Mouse (Mus musculus): ENCODE measurements around the gene Glra4. TPM values are rescaled to one million over a fixed set of nuclear protein-coding genes. Genes with fewer than 3 reads are reported as not detected.
"Not testable (repeated sequence)": the region's sequence is repeated elsewhere in the genome, so short reads cannot be mapped to it uniquely, and the experiment has no call there.

Gene Glra4
- polyA plus RNA-seq, 1 experiment = not detected

- no peaks in the 10 kb centered on the region for H3K4me1 ChIP-seq (ENCODE audit: control insufficient read depth, insufficient read depth, insufficient read length, low read length)
- peak overlapping the region; percentile 90 for H3K4me3 ChIP-seq (ENCODE audit: insufficient read depth, low read depth, low read length)
- peak overlapping the region; percentile 96 for H3K27ac ChIP-seq (replicated peaks; ENCODE audit: low read depth, low read length)
Observed at GRCm38 (mm10) chrX:136742661-136743103, 37.3 kb downstream of the Glra4 start.

GRCm38 (mm10) chrX:136742241-136742640 lies 37.7 kb downstream of the Glra4 start:
- Histone ChIP-seq H3K4me1 (ENCODE audit: control insufficient read depth, insufficient read depth, insufficient read length, low read length) (no peaks in the 10 kb centered on the region), H3K27ac (replicated peaks; ENCODE audit: low read depth, low read length) (peak overlapping the region; percentile 96), H3K4me3 (ENCODE audit: insufficient read depth, low read depth, low read length) (peak overlapping the region; percentile 90)

- Histone ChIP-seq H3K4me3 (ENCODE audit: insufficient read depth, low read depth, low read length) (peak overlapping the region; percentile 90), H3K27ac (replicated peaks; ENCODE audit: low read depth, low read length) (peak overlapping the region; percentile 96), H3K4me1 (ENCODE audit: control insufficient read depth, insufficient read depth, insufficient read length, low read length) (no peaks in the 10 kb centered on the region)
Observed at GRCm38 (mm10) chrX:136741651-136742201, 38.2 kb downstream of the Glra4 start.

GRCm38 (mm10) chrX:136740791-136741650 lies 38.9 kb downstream of the Glra4 start:
- Histone ChIP-seq H3K27ac (replicated peaks; ENCODE audit: low read depth, low read length) (peak overlapping the region; percentile 84), H3K4me1 (ENCODE audit: control insufficient read depth, insufficient read depth, insufficient read length, low read length) (no peaks in the 10 kb centered on the region)

GRCm38 (mm10) chrX:136740087-136740790 lies 39.7 kb downstream of the Glra4 start:
- Histone ChIP-seq H3K27ac (replicated peaks; ENCODE audit: low read depth, low read length) (no peak overlapping the region), H3K4me3 (ENCODE audit: insufficient read depth, low read depth, low read length) (peak overlapping the region; percentile 81), H3K4me1 (ENCODE audit: control insufficient read depth, insufficient read depth, insufficient read length, low read length) (no peaks in the 10 kb centered on the region)

More at GRCm38 (mm10) chrX:136740791-136741650, 38.9 kb downstream of the Glra4 start:
- peak overlapping the region; percentile 81 for H3K4me3 ChIP-seq (ENCODE audit: insufficient read depth, low read depth, low read length)

GRCm38 (mm10) chrX:136732016-136732415 lies 47.9 kb downstream of the Glra4 start:
- Histone ChIP-seq H3K4me1 (ENCODE audit: control insufficient read depth, insufficient read depth, insufficient read length, low read length) (no peaks in the 10 kb centered on the region), H3K27ac (replicated peaks; ENCODE audit: low read depth, low read length) (no peak overlapping the region), H3K4me3 (ENCODE audit: insufficient read depth, low read depth, low read length) (no peak overlapping the region)

GRCm38 (mm10) chrX:136714742-136715474 lies 65.0 kb downstream of the Glra4 start:
- not testable (repeated sequence) for H3K4me1 ChIP-seq (ENCODE audit: control insufficient read depth, insufficient read depth, insufficient read length, low read length); H3K4me3 ChIP-seq (ENCODE audit: insufficient read depth, low read depth, low read length); H3K27ac ChIP-seq (replicated peaks; ENCODE audit: low read depth, low read length)

- H3K27ac ChIP-seq (replicated peaks; ENCODE audit: low read depth, low read length) = no peak overlapping the region
Observed at GRCm38 (mm10) chrX:136708782-136709181, 71.2 kb downstream of the Glra4 start.

GRCm38 (mm10) chrX:136708168-136708681 lies 71.7 kb downstream of the Glra4 start:
- Histone ChIP-seq H3K4me3 (ENCODE audit: insufficient read depth, low read depth, low read length) (peak overlapping the region; percentile 95), H3K27ac (replicated peaks; ENCODE audit: low read depth, low read length) (0 out of 2 replicates have a peak overlapping the region, but pooled peaks have one; percentile 31), H3K4me1 (ENCODE audit: control insufficient read depth, insufficient read depth, insufficient read length, low read length) (no peaks in the 10 kb centered on the region)

More at GRCm38 (mm10) chrX:136708782-136709181, 71.2 kb downstream of the Glra4 start:
- H3K4me1 ChIP-seq (ENCODE audit: control insufficient read depth, insufficient read depth, insufficient read length, low read length) = no peaks in the 10 kb centered on the region
- peak overlapping the region; percentile 95 for H3K4me3 ChIP-seq (ENCODE audit: insufficient read depth, low read depth, low read length)

Other genes with a start within 250 kb of the Glra4 start
- gene Kir3dl2, start 236.1 kb downstream of the Glra4 start, polyA plus RNA-seq (2012; ENCODE audit: insufficient read depth, insufficient read length, missing spikeins) = not detected in 2 replicates
- gene Tceal3, start 189.3 kb downstream of the Glra4 start, polyA plus RNA-seq (2012; ENCODE audit: insufficient read depth, insufficient read length, missing spikeins) = not detected in 2 replicates
- gene Tceal1, start 72.2 kb downstream of the Glra4 start, polyA plus RNA-seq (2012; ENCODE audit: insufficient read depth, insufficient read length, missing spikeins) = 5.1 and 6.2 TPM in 2 replicates
- gene Morf4l2, start 36.5 kb downstream of the Glra4 start, polyA plus RNA-seq (2012; ENCODE audit: insufficient read depth, insufficient read length, missing spikeins) = 80.4 and 121 TPM in 2 replicates
- gene Plp1, start 42.5 kb upstream of the Glra4 start, polyA plus RNA-seq (2012; ENCODE audit: insufficient read depth, insufficient read length, missing spikeins) = 3.8 and 5.3 TPM in 2 replicates
- not detected in 2 replicates for gene Rab9b, start 88.6 kb upstream of the Glra4 start, polyA plus RNA-seq (2012; ENCODE audit: insufficient read depth, insufficient read length, missing spikeins)
- gene H2bfm, start 147.2 kb upstream of the Glra4 start, polyA plus RNA-seq (2012; ENCODE audit: insufficient read depth, insufficient read length, missing spikeins) = not detected in 2 replicates
- not detected in 2 replicates for gene Tmsb15b2, start 195.4 kb upstream of the Glra4 start, polyA plus RNA-seq (2012; ENCODE audit: insufficient read depth, insufficient read length, missing spikeins)
- gene Tmsb15l, start 196.7 kb upstream of the Glra4 start, polyA plus RNA-seq (2012; ENCODE audit: insufficient read depth, insufficient read length, missing spikeins) = not detected in 2 replicates
- 6.8 and 12.3 TPM in 2 replicates for gene Tmsb15b1, start 196.7 kb upstream of the Glra4 start, polyA plus RNA-seq (2012; ENCODE audit: insufficient read depth, insufficient read length, missing spikeins)
- not detected in 2 replicates for gene Zcchc18, start 213.0 kb upstream of the Glra4 start, polyA plus RNA-seq (2012; ENCODE audit: insufficient read depth, insufficient read length, missing spikeins)